Mouse (Mus musculus) gastrocnemius, adult 18-20 months (tissue): ENCODE measurements around the gene Olfr715. TPM values are rescaled to one million over a fixed set of nuclear protein-coding genes. Genes with fewer than 3 reads are reported as not detected.
"Not testable (repeated sequence)": the region's sequence is repeated elsewhere in the genome, so short reads cannot be mapped to it uniquely, and the experiment has no call there.

Experiments used
- DNase-seq: peaks from one replicate; pipeline ENCODE4 v3.0.0; 2021; ENCODE audit warnings: low spot score
- long read RNA-seq, 2 experiments: library from polyadenylated mRNA; stranded (forward); transcript quantifications; one replicate each; pipeline ENCODE4 v2.0.0; 2021
- total RNA-seq, 2 experiments: library from RNA; stranded (reverse); gene quantifications; 2 replicates each; pipeline ENCODE4 v1.2.3; 2021

Olfr715 gene
- total RNA-seq = not detected
- long read RNA-seq, experiment 1 = 0 reads
- long read RNA-seq, experiment 2 = 0 reads

GRCm38 (mm10) chr7:107130983-107131382, at the start of gene Olfr715:
Olfr715 (minus strand) TSS chr7:107131083.
- DNase-seq = not testable (repeated sequence)

DNA sequence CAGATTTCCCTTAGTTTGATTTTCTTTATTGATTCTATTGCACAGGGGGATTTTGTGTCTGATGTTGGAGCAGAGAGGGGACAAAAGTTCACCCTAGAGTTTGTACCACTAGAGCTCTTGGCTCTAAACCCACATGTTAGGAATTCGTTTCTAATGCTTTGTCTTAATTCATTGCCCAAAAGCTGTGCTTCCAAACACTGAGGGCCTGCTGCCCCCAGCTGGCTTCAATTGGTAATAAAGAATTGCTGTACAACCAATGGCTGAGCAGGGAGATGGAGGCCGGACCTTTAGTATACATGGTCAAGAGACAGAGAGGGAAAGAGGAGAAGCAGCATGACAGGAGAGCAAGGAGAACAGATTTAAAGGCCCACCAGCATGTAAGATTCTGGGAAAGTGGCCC, 49.5 kb upstream of the Olfr715 start:
- no peak for DNase-seq

- DNase-seq = no peak
Observed at GRCm38 (mm10) chr7:107166690-107167089, 35.8 kb upstream of the Olfr715 start, which contains the start of gene Nlrp14. Nlrp14 (plus strand) TSS chr7:107166990.

GRCm38 (mm10) chr7:107138027-107138426, 7.1 kb upstream of the Olfr715 start, which contains the start of gene Olfr716:
Olfr716 (plus strand) TSS chr7:107138327.
- not testable (repeated sequence) for DNase-seq

DNA sequence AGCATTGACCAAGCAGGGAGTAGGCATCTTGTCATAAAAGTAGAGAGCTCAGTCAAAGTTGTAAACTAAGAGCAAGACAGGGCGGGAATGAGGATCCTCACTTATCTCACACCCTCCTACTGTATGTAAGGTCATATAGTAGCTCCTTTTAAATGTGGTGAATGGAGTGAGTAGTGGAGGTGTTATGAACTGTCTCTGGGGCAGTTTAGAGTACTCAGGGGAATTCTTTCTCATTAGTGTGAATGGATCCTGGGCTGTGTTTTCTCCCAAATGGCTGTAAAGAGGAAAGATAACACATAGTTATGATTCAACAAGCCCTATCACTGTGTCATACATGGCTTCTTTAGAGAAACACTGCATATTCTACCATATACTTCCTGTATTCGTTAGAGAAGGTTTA, 20.6 kb downstream of the Olfr715 start, which contains the start of gene Olfr715b:
TSS of gene Olfr715b (minus strand) at position 101 of the 400 bp plus-strand sequence.
- not testable (repeated sequence) for DNase-seq

GRCm38 (mm10) chr7:107092920-107093319, 38.0 kb downstream of the Olfr715 start, which contains the start of gene Olfr17:
Olfr17 (plus strand) TSS chr7:107093220.
- DNase-seq = no peak

Other genes starting within 250 kb of the Olfr715 start
- gene Olfr706, start 242.9 kb downstream of the Olfr715 start, total RNA-seq = not detected
- not detected for gene Olfr707, start 229.8 kb downstream of the Olfr715 start, total RNA-seq
- not detected for gene Olfr1532-ps1, start 223.1 kb downstream of the Olfr715 start, total RNA-seq
- gene Olfr709-ps1, start 198.9 kb downstream of the Olfr715 start, total RNA-seq = not detected
- not detected for gene Olfr710, start 182.8 kb downstream of the Olfr715 start, total RNA-seq
- gene Olfr6, start 167.1 kb downstream of the Olfr715 start, total RNA-seq = not detected
- gene Olfr711, start 155.6 kb downstream of the Olfr715 start, total RNA-seq = not detected
- gene Olfr2, start 125.0 kb downstream of the Olfr715 start, total RNA-seq = not detected
- not detected for gene Olfr713, start 99.9 kb downstream of the Olfr715 start, total RNA-seq
- gene Olfr714, start 60.1 kb downstream of the Olfr715 start, total RNA-seq = not detected
- not detected for gene Olfr17, start 37.9 kb downstream of the Olfr715 start, total RNA-seq
- gene Olfr715b, start 20.7 kb downstream of the Olfr715 start, total RNA-seq = not detected
- not detected for gene Olfr716, start 7.2 kb upstream of the Olfr715 start, total RNA-seq
- gene Nlrp14, start 35.9 kb upstream of the Olfr715 start, total RNA-seq = not detected
- not detected for gene Rbmxl2, start 78.4 kb upstream of the Olfr715 start, total RNA-seq
- gene Syt9, start 239.6 kb upstream of the Olfr715 start, total RNA-seq = under 1 TPM; 0.27 to 0.31 TPM